Mouse (Mus musculus) Patski (cell line): ENCODE results near the gene Gfpt2. TPM values are rescaled to one million over a fixed set of nuclear protein-coding genes. Genes with fewer than 3 reads are reported as not detected.
A peak's percentile ranks its signal among the peaks of the same experiment; 100 is the strongest.

ENCODE experiments used
- ATAC-seq: fragments of 100-300 bp; one replicate; pipeline ENCODE4 v1.8.0; 2021
- CTCF ChIA-PET: fragments of 350-600 bp; sonication (Branson Sonifier 250); formaldehyde crosslinking; loops from one replicate; lab custom pipeline; 2022; ENCODE audit warnings: inconsistent platforms; lab: Charles Lee
- POLR2A ChIA-PET: fragments of 350-600 bp; sonication (Branson Sonifier 250); formaldehyde crosslinking; loops from one replicate; lab custom pipeline; 2022; ENCODE audit warnings: antibody characterized with exemption, inconsistent platforms; lab: Charles Lee
- DNase-seq: peaks from one replicate; pipeline ENCODE4 v3.0.0-alpha.2; 2011; ENCODE audit warnings: low read depth, low spot score
- H3K27me3 ChIP-seq: fragments of 371-371 bp; one replicate; pipeline ENCODE4 v1.5.1; 2021
- CTCF ChIP-seq: fragments of 100-300 bp; IDR thresholded peaks from one replicate; pipeline ENCODE4 v1.5.1; 2021
- in situ Hi-C: fragments of 300-500 bp; cut with MboI; formaldehyde crosslinking; loops from 3 replicates; pipeline ENCODE4 v1.11.1; 2018; ENCODE audit warnings: low pct_unique_long_range_greater_than_20kb, mixed read lengths
- polyA plus RNA-seq: library from polyadenylated mRNA; unstranded; gene quantifications from one replicate; pipeline ENCODE4 v1.2.3, GENCODE M21; 2021

Gene Gfpt2
- polyA plus RNA-seq, 1 experiment from 2014 or later, result 0.03 TPM

- POLR2A ChIA-PET, result no interaction called here
- no peak for TF ChIP-seq CTCF
- DNase-seq (no peak), ATAC-seq (no peak)
- CTCF ChIA-PET, result interaction anchor here (1.0 to 1.7 kb wide), 8 partner anchors 10 to 161 kb away, joined by 3 to 6 read pairs (median 4); no protein-coding TSS in a partner anchor
- in situ Hi-C loops, result loop anchor here (5.0 kb wide), 1 partner anchor 131 kb away; no protein-coding TSS in a partner anchor
- peaks cover under 1% of the 10 kb centered on the region for H3K27me3 ChIP-seq
These were observed 54.3 kb downstream of the Gfpt2 start for GRCm38 (mm10) chr11:49848080-49848815.

GRCm38 (mm10) chr11:49850331-49850730, 56.4 kb downstream of the Gfpt2 start:
- ATAC-seq, result no peak
- H3K27me3 ChIP-seq, result no peaks in the 10 kb centered on the region
- no peak for DNase-seq
- no peak for TF ChIP-seq CTCF
- ChIA-PET CTCF (interaction anchor here (1.1 to 2.0 kb wide), 3 partner anchors 13 to 111 kb away, joined by 3 to 7 read pairs (median 4); no protein-coding TSS in a partner anchor), POLR2A (interaction anchor here (0.6 to 1.1 kb wide), 2 partner anchors 19 to 129 kb away, joined by 3 read pairs; no protein-coding TSS in a partner anchor)
- in situ Hi-C loops, result no loop called here

- TF ChIP-seq CTCF, result no peak
- DNase-seq (no peak), ATAC-seq (no peak)
- ChIA-PET POLR2A (no interaction called here), CTCF (interaction anchor here (1.0 kb wide), 1 partner anchor 106 kb away, joined by 3 read pairs; no protein-coding TSS in a partner anchor)
- no peaks in the 10 kb centered on the region for H3K27me3 ChIP-seq
- in situ Hi-C loops, result no loop called here
These were observed 61.2 kb downstream of the Gfpt2 start for GRCm38 (mm10) chr11:49855144-49855543.

- DNase-seq (no peak), ATAC-seq (no peak)
- TF ChIP-seq CTCF, result no peak
- H3K27me3 ChIP-seq, result no peaks in the 10 kb centered on the region
- POLR2A ChIA-PET, result no interaction called here
- CTCF ChIA-PET, result interaction anchor here (1.0 kb wide), 1 partner anchor 11 kb away, joined by 4 read pairs; no protein-coding TSS in a partner anchor
- in situ Hi-C loops, result no loop called here
These were observed 67.2 kb downstream of the Gfpt2 start for GRCm38 (mm10) chr11:49861139-49861538.

- in situ Hi-C loops, result no loop called here
- POLR2A ChIA-PET, result no interaction called here
- DNase-seq, result no peak
- no peaks in the 10 kb centered on the region for H3K27me3 ChIP-seq
- CTCF ChIA-PET, result interaction anchor here (1.4 to 1.7 kb wide), 3 partner anchors 11 to 20 kb away, joined by 3 to 4 read pairs (median 3); no protein-coding TSS in a partner anchor
- TF ChIP-seq CTCF, result no peak
- no peak for ATAC-seq
These were observed 69.9 kb downstream of the Gfpt2 start for GRCm38 (mm10) chr11:49863926-49864325.

- in situ Hi-C loops, result loop anchor here (5.0 kb wide), 1 partner anchor 210 kb away; no protein-coding TSS in a partner anchor
- ChIA-PET CTCF (interaction anchor here (1.6 kb wide), 1 partner anchor 15 kb away, joined by 5 read pairs; no protein-coding TSS in a partner anchor), POLR2A (no interaction called here)
- ATAC-seq (no peak), DNase-seq (no peak)
- no peaks in the 10 kb centered on the region for H3K27me3 ChIP-seq
- no peak for TF ChIP-seq CTCF
These were observed 73.3 kb downstream of the Gfpt2 start for GRCm38 (mm10) chr11:49867320-49867719.

- ATAC-seq (peak; percentile 67), DNase-seq (no peak)
- ChIA-PET POLR2A (interaction anchor here (0.7 kb wide), 1 partner anchor 20 kb away, joined by 3 read pairs; no protein-coding TSS in a partner anchor), CTCF (interaction anchor here (1.0 to 2.5 kb wide), 3 partner anchors 19 to 217 kb away, joined by 3 to 8 read pairs (median 7); no protein-coding TSS in a partner anchor)
- in situ Hi-C loops, result loop anchor here (5.0 kb wide), 2 partner anchors 93 to 212 kb away; no protein-coding TSS in a partner anchor
- no peaks in the 10 kb centered on the region for H3K27me3 ChIP-seq
- TF ChIP-seq CTCF, result peak; percentile 80
These were observed 75.8 kb downstream of the Gfpt2 start for GRCm38 (mm10) chr11:49869762-49870161.

- peak; percentile 85 for TF ChIP-seq CTCF
- DNase-seq, result no peak
- H3K27me3 ChIP-seq, result no peaks in the 10 kb centered on the region
- in situ Hi-C loops, result loop anchor here (5.0 kb wide), 1 partner anchor 90 kb away; no protein-coding TSS in a partner anchor
- CTCF ChIA-PET, result interaction anchor here (0.8 to 2.5 kb wide), 12 partner anchors 9 to 144 kb away, joined by 3 to 11 read pairs (median 4); no protein-coding TSS in a partner anchor
- ATAC-seq, result peak; percentile 51
- POLR2A ChIA-PET, result no interaction called here
These were observed 77.9 kb downstream of the Gfpt2 start for GRCm38 (mm10) chr11:49871914-49872313.

GRCm38 (mm10) chr11:49872779-49873178, 78.8 kb downstream of the Gfpt2 start:
- ChIA-PET CTCF (no interaction called here), POLR2A (no interaction called here)
- DNase-seq, result no peak
- in situ Hi-C loops, result loop anchor here (5.0 kb wide), 1 partner anchor 90 kb away; no protein-coding TSS in a partner anchor
- H3K27me3 ChIP-seq, result no peaks in the 10 kb centered on the region
- no peak for TF ChIP-seq CTCF
- ATAC-seq, result no peak

GRCm38 (mm10) chr11:49876948-49877817, 83.2 kb downstream of the Gfpt2 start:
- in situ Hi-C loops, result no loop called here
- H3K27me3 ChIP-seq, result no peaks in the 10 kb centered on the region
- TF ChIP-seq CTCF, result no peak
- POLR2A ChIA-PET, result no interaction called here
- CTCF ChIA-PET, result no interaction called here
- ATAC-seq (peak; percentile 51), DNase-seq (no peak)
